Mouse (Mus musculus): ENCODE measurements around the gene Stx4a.

The Stx4a gene

GRCm38 (mm10) chr7:127898179-127898956 is 74.3 kb downstream of the Stx4a start:
- DNase-seq (ENCODE audit: low spot score in 2 of 2): no peak

All from urinary bladder, postnatal 4 days (tissue).